Mouse (Mus musculus): ENCODE data around the gene Xxylt1.

Gene Xxylt1

GRCm38 (mm10) chr16:31022287-31022686 lies 58.9 kb downstream of the Xxylt1 start:
- DNase-seq = peak; percentile 49

GRCm38 (mm10) chr16:31019514-31019913 lies 61.7 kb downstream of the Xxylt1 start:
- DNase-seq = no peak

- no peak for DNase-seq
Measured at GRCm38 (mm10) chr16:31017687-31018413, 63.4 kb downstream of the Xxylt1 start.

- no peak for DNase-seq
Measured at GRCm38 (mm10) chr16:31016669-31017068, 64.6 kb downstream of the Xxylt1 start.

- peak; percentile 40 for DNase-seq
Measured at GRCm38 (mm10) chr16:31016169-31016568, 65.1 kb downstream of the Xxylt1 start.

- no peak for DNase-seq
Measured at GRCm38 (mm10) chr16:31015271-31015670, 66.0 kb downstream of the Xxylt1 start.

- DNase-seq = no peak
Measured at GRCm38 (mm10) chr16:31012236-31012635, 69.0 kb downstream of the Xxylt1 start.

GRCm38 (mm10) chr16:31010443-31010842 lies 70.8 kb downstream of the Xxylt1 start:
- no peak for DNase-seq

- DNase-seq = peak; percentile 38
Measured at GRCm38 (mm10) chr16:31008326-31008725, 72.9 kb downstream of the Xxylt1 start.

- no peak for DNase-seq
Measured at GRCm38 (mm10) chr16:31007582-31007981, 73.7 kb downstream of the Xxylt1 start.

- peak; percentile 56 for DNase-seq
Measured at GRCm38 (mm10) chr16:31005693-31006092, 75.5 kb downstream of the Xxylt1 start.

GRCm38 (mm10) chr16:31004321-31004682 lies 76.9 kb downstream of the Xxylt1 start:
- no peak for DNase-seq

- DNase-seq = peak; percentile 76
Measured at GRCm38 (mm10) chr16:31003592-31004320, 77.5 kb downstream of the Xxylt1 start.

- DNase-seq = no peak
Measured at GRCm38 (mm10) chr16:31002926-31003325, 78.3 kb downstream of the Xxylt1 start.

GRCm38 (mm10) chr16:31002117-31002516 lies 79.1 kb downstream of the Xxylt1 start:
- DNase-seq = no peak

- no peak for DNase-seq
Measured at GRCm38 (mm10) chr16:30998711-30999110, 82.5 kb downstream of the Xxylt1 start.

- peak; percentile 75 for DNase-seq
Measured at GRCm38 (mm10) chr16:30998048-30998447, 83.2 kb downstream of the Xxylt1 start.

- no peak for DNase-seq
Measured at GRCm38 (mm10) chr16:30995446-30995845, 85.8 kb downstream of the Xxylt1 start.

- DNase-seq = no peak
Measured at GRCm38 (mm10) chr16:30994881-30995280, 86.4 kb downstream of the Xxylt1 start.

GRCm38 (mm10) chr16:30994296-30994695 lies 86.9 kb downstream of the Xxylt1 start:
- no peak for DNase-seq

GRCm38 (mm10) chr16:30992568-30992967 lies 88.7 kb downstream of the Xxylt1 start:
- peak; percentile 46 for DNase-seq

GRCm38 (mm10) chr16:30990661-30991060 lies 90.6 kb downstream of the Xxylt1 start:
- no peak for DNase-seq

GRCm38 (mm10) chr16:30988225-30988624 lies 93.0 kb downstream of the Xxylt1 start:
- peak; percentile 85 for DNase-seq

- no peak for DNase-seq
Measured at GRCm38 (mm10) chr16:30987684-30988083, 93.5 kb downstream of the Xxylt1 start.
